Mouse (Mus musculus): ENCODE data around the gene Cdk9. TPM values are rescaled to one million over a fixed set of nuclear protein-coding genes. Genes with fewer than 3 reads are reported as not detected.

Cdk9 gene
- total RNA-seq, 1 experiment = 68.0 TPM

DNA sequence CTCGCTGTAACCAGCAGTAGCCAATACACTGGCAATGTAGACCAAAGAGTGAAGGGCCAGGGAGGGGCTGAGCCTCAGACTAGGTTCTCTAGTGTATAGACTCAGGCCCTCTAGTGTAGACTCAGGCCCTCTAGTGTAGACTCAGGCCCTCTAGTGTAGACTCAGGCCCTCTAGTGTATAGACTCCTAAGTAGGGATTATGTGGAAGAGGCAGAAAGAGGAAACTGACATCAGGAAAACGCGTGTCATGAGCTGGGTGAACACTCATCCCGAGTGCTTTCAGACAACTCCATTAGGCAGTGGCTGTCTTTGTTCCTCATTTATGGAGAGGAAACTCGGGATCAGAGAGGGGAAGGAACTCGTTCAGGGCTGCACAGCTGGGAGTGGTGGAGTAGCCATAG lies 24.1 kb upstream of the Cdk9 start:
- in situ Hi-C loops (cut with MboI; ENCODE audit: low sequenced_read_pairs in 2 of 2, unreplicated experiment in 2 of 2) = no loop called here

DNA sequence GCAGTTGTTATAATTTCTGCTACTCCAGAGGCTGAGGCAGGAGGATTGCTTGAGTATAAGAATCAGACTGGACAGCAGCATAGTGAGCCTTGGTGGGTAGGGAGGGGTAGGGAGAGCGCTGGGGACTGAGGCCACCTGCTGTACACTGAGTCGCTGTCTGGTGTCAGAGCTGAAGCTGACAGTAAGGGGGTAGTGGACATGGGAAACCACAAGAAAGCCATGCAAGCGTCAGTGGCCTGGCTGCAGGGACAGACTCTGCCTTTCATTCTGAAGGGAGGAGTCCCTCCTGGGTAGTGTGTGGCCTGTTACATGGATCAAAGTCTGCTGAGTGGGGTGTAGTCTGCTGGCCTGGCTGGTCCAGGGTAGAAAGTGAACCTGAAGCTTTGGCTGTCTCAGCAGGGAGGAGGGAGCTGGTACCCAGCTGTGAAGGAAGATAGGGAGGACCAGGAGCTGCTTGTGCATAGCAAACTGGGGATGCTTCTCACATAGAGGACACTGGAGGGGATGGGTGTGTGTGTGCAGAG lies 23.5 kb upstream of the Cdk9 start:
- no peaks in the 10 kb centered on the region; a peak in 1 of 4 replicates for H3K4me1 ChIP-seq (ENCODE audit: control insufficient read depth in 2 of 2, insufficient read depth in 2 of 2, low read length in 2 of 2, poor library complexity in 1 of 2)
- H3K36me3 ChIP-seq (ENCODE audit: control insufficient read depth, insufficient read depth, low read length, poor library complexity, severe bottlenecking) = no peaks in the 10 kb centered on the region
- H3K9ac ChIP-seq (ENCODE audit: insufficient read depth, low read depth, low read length, poor library complexity, severe bottlenecking) = no peak overlapping the region
- H3K27ac ChIP-seq (ENCODE audit: insufficient read depth, low read depth, low read length, poor library complexity, severe bottlenecking) = no peak overlapping the region
- TF ChIP-seq MAFK (IDR thresholded peaks at IDR 0.05; ENCODE audit: insufficient read depth, low read depth, low read length) = no peak
- no peak for TF ChIP-seq CHD2 (IDR thresholded peaks at IDR 0.05; ENCODE audit: low read depth, low read length)
- no peak for TF ChIP-seq HCFC1 (IDR thresholded peaks at IDR 0.05; ENCODE audit: borderline replicate concordance, insufficient read depth, low read length)
- no peak for TF ChIP-seq ZC3H11A (IDR thresholded peaks at IDR 0.05; ENCODE audit: borderline replicate concordance, low read depth, low read length)
- TF ChIP-seq ZNF384 (IDR thresholded peaks at IDR 0.05; ENCODE audit: low read depth, low read length) = no peak
- DNase-seq (ENCODE audit: low read depth, low spot score) = no peak
- H3K4me3 ChIP-seq (ENCODE audit: insufficient read depth in 1 of 2, low read depth in 1 of 2, low read length in 2 of 2, poor library complexity in 1 of 2, severe bottlenecking in 1 of 2) = no peak overlapping the region
- in situ Hi-C loops (cut with MboI; ENCODE audit: low sequenced_read_pairs in 2 of 2, unreplicated experiment in 2 of 2) = no loop called here
- H3K9me3 ChIP-seq (ENCODE audit: control insufficient read depth, insufficient read depth, low read depth, low read length) = no peaks in the 10 kb centered on the region

More for the DNA sequence above, 24.1 kb upstream of the Cdk9 start:
- H3K4me3 ChIP-seq (ENCODE audit: insufficient read depth in 1 of 2, low read depth in 1 of 2, low read length in 2 of 2, poor library complexity in 1 of 2, severe bottlenecking in 1 of 2) = no peak overlapping the region
- no peaks in the 10 kb centered on the region for H3K36me3 ChIP-seq (ENCODE audit: control insufficient read depth, insufficient read depth, low read length, poor library complexity, severe bottlenecking)
- H3K9me3 ChIP-seq (ENCODE audit: control insufficient read depth, insufficient read depth, low read depth, low read length) = no peaks in the 10 kb centered on the region
- no peak for DNase-seq (ENCODE audit: low read depth, low spot score)
- no peak overlapping the region for H3K27ac ChIP-seq (ENCODE audit: insufficient read depth, low read depth, low read length, poor library complexity, severe bottlenecking)
- H3K9ac ChIP-seq (ENCODE audit: insufficient read depth, low read depth, low read length, poor library complexity, severe bottlenecking) = no peak overlapping the region
- no peak for TF ChIP-seq ZC3H11A (IDR thresholded peaks at IDR 0.05; ENCODE audit: borderline replicate concordance, low read depth, low read length)
- TF ChIP-seq CHD2 (IDR thresholded peaks at IDR 0.05; ENCODE audit: low read depth, low read length) = no peak
- no peak for TF ChIP-seq ZNF384 (IDR thresholded peaks at IDR 0.05; ENCODE audit: low read depth, low read length)
- TF ChIP-seq HCFC1 (IDR thresholded peaks at IDR 0.05; ENCODE audit: borderline replicate concordance, insufficient read depth, low read length) = no peak
- no peak for TF ChIP-seq MAFK (IDR thresholded peaks at IDR 0.05; ENCODE audit: insufficient read depth, low read depth, low read length)
- H3K4me1 ChIP-seq (ENCODE audit: control insufficient read depth in 2 of 2, insufficient read depth in 2 of 2, low read length in 2 of 2, poor library complexity in 1 of 2) = peaks cover 0 to 2% of the 10 kb centered on the region in 2 experiments; a peak in 1 of 4 replicates

GRCm38 (mm10) chr2:32734933-32735332 lies 22.1 kb upstream of the Cdk9 start:
- TF ChIP-seq ZC3H11A (IDR thresholded peaks at IDR 0.05; ENCODE audit: borderline replicate concordance, low read depth, low read length) (no peak), CHD2 (IDR thresholded peaks at IDR 0.05; ENCODE audit: low read depth, low read length) (no peak), MAFK (IDR thresholded peaks at IDR 0.05; ENCODE audit: insufficient read depth, low read depth, low read length) (no peak), HCFC1 (IDR thresholded peaks at IDR 0.05; ENCODE audit: borderline replicate concordance, insufficient read depth, low read length) (no peak), ZNF384 (IDR thresholded peaks at IDR 0.05; ENCODE audit: low read depth, low read length) (no peak)
- Histone ChIP-seq H3K36me3 (ENCODE audit: control insufficient read depth, insufficient read depth, low read length, poor library complexity, severe bottlenecking) (no peaks in the 10 kb centered on the region), H3K9ac (ENCODE audit: insufficient read depth, low read depth, low read length, poor library complexity, severe bottlenecking) (no peak overlapping the region), H3K27ac (ENCODE audit: insufficient read depth, low read depth, low read length, poor library complexity, severe bottlenecking) (no peak overlapping the region), H3K9me3 (ENCODE audit: control insufficient read depth, insufficient read depth, low read depth, low read length) (no peaks in the 10 kb centered on the region), H3K4me1 (ENCODE audit: control insufficient read depth in 2 of 2, insufficient read depth in 2 of 2, low read length in 2 of 2, poor library complexity in 1 of 2) (no peaks in the 10 kb centered on the region), H3K4me3 (ENCODE audit: insufficient read depth in 1 of 2, low read depth in 1 of 2, low read length in 2 of 2, poor library complexity in 1 of 2, severe bottlenecking in 1 of 2) (no peak overlapping the region)
- in situ Hi-C loops (cut with MboI; ENCODE audit: low sequenced_read_pairs in 2 of 2, unreplicated experiment in 2 of 2) = no loop called here
- DNase-seq (ENCODE audit: low read depth, low spot score) = no peak

- H3K4me3 ChIP-seq (ENCODE audit: insufficient read depth in 1 of 2, low read depth in 1 of 2, low read length in 2 of 2, poor library complexity in 1 of 2, severe bottlenecking in 1 of 2) = no peak overlapping the region
- no peaks in the 10 kb centered on the region for H3K36me3 ChIP-seq (ENCODE audit: control insufficient read depth, insufficient read depth, low read length, poor library complexity, severe bottlenecking)
- no peak for DNase-seq (ENCODE audit: low read depth, low spot score)
- in situ Hi-C loops (cut with MboI; ENCODE audit: low sequenced_read_pairs in 2 of 2, unreplicated experiment in 2 of 2) = no loop called here
- no peak overlapping the region for H3K9ac ChIP-seq (ENCODE audit: insufficient read depth, low read depth, low read length, poor library complexity, severe bottlenecking)
- no peaks in the 10 kb centered on the region for H3K4me1 ChIP-seq (ENCODE audit: control insufficient read depth in 2 of 2, insufficient read depth in 2 of 2, low read length in 2 of 2, poor library complexity in 1 of 2)
- TF ChIP-seq ZC3H11A (IDR thresholded peaks at IDR 0.05; ENCODE audit: borderline replicate concordance, low read depth, low read length) (no peak), CHD2 (IDR thresholded peaks at IDR 0.05; ENCODE audit: low read depth, low read length) (no peak), MAFK (IDR thresholded peaks at IDR 0.05; ENCODE audit: insufficient read depth, low read depth, low read length) (no peak), ZNF384 (IDR thresholded peaks at IDR 0.05; ENCODE audit: low read depth, low read length) (no peak), HCFC1 (IDR thresholded peaks at IDR 0.05; ENCODE audit: borderline replicate concordance, insufficient read depth, low read length) (no peak)
- H3K9me3 ChIP-seq (ENCODE audit: control insufficient read depth, insufficient read depth, low read depth, low read length) = no peaks in the 10 kb centered on the region
- H3K27ac ChIP-seq (ENCODE audit: insufficient read depth, low read depth, low read length, poor library complexity, severe bottlenecking) = no peak overlapping the region
These were observed 21.6 kb upstream of the Cdk9 start for GRCm38 (mm10) chr2:32734480-32734879.
